Mouse (Mus musculus) liver, embryonic 14.5 days (tissue): ENCODE results near the gene Patz1.

Source experiments
- CTCF ChIP-seq: IDR thresholded peaks from 2 replicates; pipeline ENCODE4 v1.5.1; 2016; ENCODE audit warnings: antibody characterized with exemption, low read depth, control low read depth
- EP300 ChIP-seq: IDR thresholded peaks from 2 replicates; pipeline ENCODE4 v1.6.1; 2016; ENCODE audit warnings: antibody characterized with exemption, low read depth

- TF ChIP-seq CTCF: no peak
- no peak for TF ChIP-seq EP300
Observed at GRCm38 (mm10) chr11:3352131-3352530, 63.5 kb downstream of the Patz1 start.
